Mouse (Mus musculus): ENCODE measurements at regions not wholly inside any gene's neighbourhood (a gene's known extent, or its start where the extent isn't known, plus 50 kb on each side); places are given as distances from the start of the nearest gene placed in this dataset.

- TF ChIP-seq CTCF (IDR thresholded peaks at IDR 0.05; ENCODE audit: low read depth, low read length) (no peak), POLR2AphosphoS5 (IDR thresholded peaks at IDR 0.05; ENCODE audit: insufficient replicate concordance, low read depth, low read length) (no peak), GATA2 (IDR thresholded peaks at IDR 0.05; ENCODE audit: borderline replicate concordance, low read depth, low read length) (no peak), GATA1 (IDR thresholded peaks at IDR 0.05; ENCODE audit: borderline replicate concordance, low read length) (no peak)
Observed at GRCm38 (mm10) chr2:33939836-33940235, 52.1 kb upstream of the Mvb12b start.
